Mouse (Mus musculus) kidney, embryonic 14.5 days (tissue): Measurements from ENCODE around the gene Atp6v1b1. TPM values are rescaled to one million over a fixed set of nuclear protein-coding genes. Genes with fewer than 3 reads are reported as not detected.

Source experiments
- ATAC-seq: fragments of 200-750 bp; cut with Nextera tagmentation; 2 replicates; pipeline ENCODE4 v1.8.0; 2017; ENCODE audit warnings: moderate number of reproducible peaks, mild to moderate bottlenecking, moderate TSS enrichment, moderate library complexity; ENCODE audit not compliant: low FRiP score, low TSS enrichment
- H3K27ac ChIP-seq: fragments of 300-500 bp; sonication (generic); 2 replicates; pipeline ENCODE4 v1.5.1; 2014; ENCODE audit warnings: low read depth, mild to moderate bottlenecking, low read length, moderate library complexity, mixed read lengths
- H3K27me3 ChIP-seq: fragments of 300-500 bp; sonication (generic); 2 replicates; pipeline ENCODE4 v1.6.1; 2014; ENCODE audit warnings: mild to moderate bottlenecking, low read length; ENCODE audit not compliant: control insufficient read depth, insufficient read depth
- H3K36me3 ChIP-seq: fragments of 300-500 bp; sonication (generic); 2 replicates; pipeline ENCODE4 v1.6.1; 2014; ENCODE audit warnings: low read length, mixed read lengths; ENCODE audit not compliant: control insufficient read depth, insufficient read depth
- H3K4me1 ChIP-seq: fragments of 300-500 bp; sonication (generic); 2 replicates; pipeline ENCODE4 v1.6.1; 2014; ENCODE audit warnings: low read length, mixed read lengths; ENCODE audit not compliant: control insufficient read depth, insufficient read depth
- H3K4me2 ChIP-seq: fragments of 300-500 bp; sonication (generic); replicated peaks from 2 replicates; pipeline ENCODE4 v1.6.1; 2014; ENCODE audit warnings: low read depth, mild to moderate bottlenecking, low read length
- H3K4me3 ChIP-seq: fragments of 300-500 bp; sonication (generic); 2 replicates; pipeline ENCODE4 v1.5.1; 2014; ENCODE audit warnings: mild to moderate bottlenecking, low read length
- H3K9ac ChIP-seq: fragments of 300-500 bp; sonication (generic); 2 replicates; pipeline ENCODE4 v1.6.1; 2014; ENCODE audit warnings: low read depth, mild to moderate bottlenecking, low read length, moderate library complexity
- H3K9me3 ChIP-seq: fragments of 300-500 bp; sonication (generic); 2 replicates; pipeline ENCODE4 v1.6.1; 2016; ENCODE audit warnings: low read length; ENCODE audit not compliant: control insufficient read depth
- WGBS: fragments of 180-500 bp; shearing (Covaris S2); extraction: QIAGEN DNeasy Blood & Tissue Kit; methylation state at CpG from one replicate; pipeline ENCODE4 v1.1.7; 2014; 5-methylcytosine and 5-hydroxymethylcytosine counted together
- polyA plus RNA-seq: library from polyadenylated mRNA; unstranded; fragments of >200 nt; fragmentation: Nextera tagmentation; extraction: Ambion mirVana; gene quantifications from 2 replicates; pipeline ENCODE4 v1.2.1, GENCODE M21; 2014

Atp6v1b1 gene
- polyA plus RNA-seq, 1 experiment from 2014 or later: 3.6 TPM

DNA sequence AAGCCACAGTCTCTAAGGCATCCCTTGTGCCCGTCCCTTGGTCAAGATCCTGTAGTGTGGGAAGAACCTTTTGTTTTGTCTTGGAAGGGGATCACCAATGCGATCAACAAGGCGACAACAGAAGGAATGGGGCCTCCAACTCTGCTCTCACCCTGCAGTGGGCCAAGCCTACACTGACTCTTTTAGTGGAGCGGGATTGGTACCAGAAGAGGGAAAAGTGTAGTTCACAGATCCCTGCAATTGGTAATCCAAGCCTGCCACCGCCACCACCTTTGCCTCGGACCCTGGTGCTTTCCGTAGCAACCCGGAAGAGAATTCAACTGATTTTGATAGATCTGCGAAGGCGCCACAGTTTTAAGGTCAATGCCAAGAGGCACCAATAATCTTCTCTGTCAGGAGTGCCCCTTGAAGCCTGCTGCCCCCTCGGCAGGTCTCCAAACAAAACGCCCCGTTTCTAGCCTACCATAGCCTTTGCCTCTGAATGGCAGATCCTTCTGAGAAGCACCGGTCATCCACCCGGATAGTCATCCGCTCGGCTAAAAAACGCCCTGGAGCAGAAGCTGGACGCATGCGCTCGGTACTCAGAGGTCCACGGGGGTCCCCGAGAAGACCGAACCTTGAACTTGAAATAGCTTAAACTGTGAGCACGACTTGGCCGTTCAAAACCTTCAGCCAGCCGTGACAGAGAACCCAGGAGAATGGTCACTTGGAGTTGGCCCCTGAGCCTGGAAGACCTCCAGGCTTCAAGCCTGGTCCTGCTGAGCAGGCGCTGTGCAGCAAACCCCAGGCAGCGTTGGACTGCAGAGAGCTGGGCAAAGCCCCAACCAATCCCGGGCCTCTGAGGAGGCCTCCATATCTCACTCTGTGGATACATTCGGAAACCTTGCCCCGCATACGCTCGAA, 28.3 kb upstream of the Atp6v1b1 start:
- peak overlapping the region; percentile 10; the same call in 1 of the 2 replicates for H3K4me3 ChIP-seq
- H3K4me1 ChIP-seq: peaks cover 13% of the 10 kb centered on the region; the same call in 1 of the 2 replicates
- no peak for ATAC-seq
- no peak overlapping the region for H3K9ac ChIP-seq
- H3K4me2 ChIP-seq: no peak overlapping the region
- no peak overlapping the region for H3K27ac ChIP-seq
- H3K36me3 ChIP-seq: no peaks in the 10 kb centered on the region
- 2% methylated on average over 34 of the region's 34 CpGs for WGBS
- peaks cover 98% of the 10 kb centered on the region for H3K27me3 ChIP-seq
- no peaks in the 10 kb centered on the region for H3K9me3 ChIP-seq

DNA sequence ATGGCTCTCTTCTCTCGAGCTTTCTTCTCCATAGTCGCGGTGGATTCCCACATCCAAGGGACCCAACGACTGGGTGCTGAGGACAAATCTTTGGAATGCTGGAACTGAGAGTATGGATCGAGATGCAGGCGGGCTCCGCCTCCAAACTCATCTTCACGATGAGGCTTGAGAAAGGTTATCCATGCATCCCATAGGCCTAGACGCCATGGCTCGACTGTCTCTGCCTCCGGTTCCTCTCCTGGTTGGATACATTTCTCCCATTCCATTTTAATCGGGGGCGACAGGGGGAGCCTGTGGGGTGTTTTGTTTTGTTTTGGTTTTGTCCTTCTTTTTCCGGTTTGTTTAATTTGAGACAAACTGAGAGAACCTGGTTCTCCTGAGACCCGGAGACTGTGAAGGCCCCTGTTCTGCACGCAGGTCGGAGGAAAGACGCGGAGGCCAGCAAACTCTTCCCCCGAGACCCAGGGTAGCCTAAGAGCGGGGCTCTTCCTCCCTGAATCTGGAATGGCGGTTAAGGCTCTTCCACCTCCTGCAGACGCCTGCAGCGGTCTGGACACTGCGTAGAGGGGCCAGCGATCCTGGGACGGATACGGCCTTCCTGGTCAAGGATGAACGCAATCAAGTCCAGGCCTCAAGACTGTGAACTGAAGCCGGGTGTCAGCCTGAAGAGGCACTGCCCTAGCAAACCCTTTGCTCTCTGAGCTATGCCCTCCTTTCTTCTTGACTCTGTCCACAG, 27.2 kb upstream of the Atp6v1b1 start:
- H3K27ac ChIP-seq: no peak overlapping the region
- no peaks in the 10 kb centered on the region for H3K9me3 ChIP-seq
- H3K36me3 ChIP-seq: no peaks in the 10 kb centered on the region
- ATAC-seq: no peak
- no peak overlapping the region; the same call in 1 of the 2 replicates for H3K4me3 ChIP-seq
- peaks cover 98% of the 10 kb centered on the region for H3K27me3 ChIP-seq
- H3K4me1 ChIP-seq: peaks cover 8% of the 10 kb centered on the region; the same call in 1 of the 2 replicates
- H3K4me2 ChIP-seq: no peak overlapping the region
- WGBS: 2% methylated on average over 30 of the region's 30 CpGs
- no peak overlapping the region for H3K9ac ChIP-seq

DNA sequence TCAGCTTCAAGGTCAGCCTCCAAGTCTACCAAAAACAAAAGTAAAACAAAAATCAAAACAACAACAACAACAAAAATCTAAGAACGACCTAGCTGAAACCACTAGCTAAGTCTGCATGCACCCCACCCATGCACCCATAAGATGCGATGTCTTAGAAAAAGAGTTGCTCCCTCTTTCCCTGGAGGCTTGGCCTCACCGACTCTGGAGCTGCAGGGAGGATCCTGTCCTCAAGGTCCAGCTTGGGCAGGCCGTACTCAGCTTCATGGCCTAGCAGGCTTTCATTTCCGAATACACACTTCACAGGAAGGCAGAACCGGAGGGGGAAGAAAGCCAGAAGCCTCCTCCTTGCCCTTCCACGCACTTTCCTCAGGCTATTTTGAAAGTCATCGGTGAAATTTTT, 25.8 kb upstream of the Atp6v1b1 start:
- ATAC-seq: no peak
- Histone ChIP-seq H3K36me3 (no peaks in the 10 kb centered on the region), H3K4me2 (no peak overlapping the region), H3K27me3 (peaks cover 98% of the 10 kb centered on the region), H3K9ac (no peak overlapping the region), H3K9me3 (no peaks in the 10 kb centered on the region), H3K4me3 (no peak overlapping the region), H3K4me1 (peaks cover under 1% of the 10 kb centered on the region; the same call in 1 of the 2 replicates), H3K27ac (no peak overlapping the region)
- 2% methylated on average over 8 of the region's 8 CpGs for WGBS

DNA sequence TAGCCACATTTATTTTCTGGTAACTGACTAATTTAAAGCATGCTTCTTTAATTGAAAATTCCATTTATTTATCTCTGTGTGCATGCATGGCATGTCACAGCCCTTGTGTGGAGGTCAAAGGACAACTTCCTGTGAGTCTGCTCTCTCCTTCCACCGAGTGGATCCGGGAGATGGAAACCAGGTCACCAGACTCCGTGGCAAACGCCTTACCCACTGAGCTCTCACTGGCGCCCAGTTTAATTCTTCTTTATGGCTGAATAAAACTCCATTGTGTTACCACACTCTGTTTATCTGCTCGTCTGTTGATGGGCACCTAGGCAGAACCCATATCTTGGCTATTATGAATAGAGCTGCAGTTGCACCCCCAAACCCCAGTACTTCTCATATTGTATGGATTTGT, 20.3 kb upstream of the Atp6v1b1 start:
- 13% methylated on average over 6 of the region's 6 CpGs for WGBS
- ATAC-seq: no peak
- no peak overlapping the region for H3K27ac ChIP-seq

DNA sequence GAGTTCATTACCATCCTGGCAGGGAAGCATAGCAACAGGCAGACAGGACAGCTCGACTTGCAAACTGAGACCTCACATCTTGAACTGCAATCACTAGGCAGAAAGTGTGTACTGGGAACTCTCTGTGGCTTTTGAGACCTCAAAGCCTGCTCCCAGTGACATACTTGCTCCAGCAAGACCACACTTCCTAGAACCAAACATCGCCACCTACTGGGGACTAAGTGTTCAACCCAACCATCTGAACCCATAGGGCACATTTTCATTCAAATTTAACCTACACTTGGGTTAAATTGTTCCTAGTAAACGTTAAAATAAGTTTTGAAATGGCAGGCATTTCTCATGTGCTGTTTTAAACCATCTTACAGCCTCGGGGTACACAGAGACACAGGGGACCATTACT, 15.6 kb upstream of the Atp6v1b1 start:
- Histone ChIP-seq H3K27me3 (peaks cover 34% of the 10 kb centered on the region), H3K4me1 (no peaks in the 10 kb centered on the region), H3K9me3 (no peaks in the 10 kb centered on the region), H3K27ac (no peak overlapping the region), H3K4me3 (no peak overlapping the region), H3K4me2 (no peak overlapping the region), H3K36me3 (no peaks in the 10 kb centered on the region), H3K9ac (no peak overlapping the region)
- 45% methylated on average over 4 of the region's 4 CpGs for WGBS
- no peak for ATAC-seq

More for the DNA sequence above, 20.3 kb upstream of the Atp6v1b1 start:
- H3K4me3 ChIP-seq: no peak overlapping the region
- H3K27me3 ChIP-seq: peaks cover 80% of the 10 kb centered on the region
- no peak overlapping the region for H3K4me2 ChIP-seq
- H3K36me3 ChIP-seq: no peaks in the 10 kb centered on the region
- H3K4me1 ChIP-seq: no peaks in the 10 kb centered on the region
- H3K9ac ChIP-seq: no peak overlapping the region
- H3K9me3 ChIP-seq: no peaks in the 10 kb centered on the region

DNA sequence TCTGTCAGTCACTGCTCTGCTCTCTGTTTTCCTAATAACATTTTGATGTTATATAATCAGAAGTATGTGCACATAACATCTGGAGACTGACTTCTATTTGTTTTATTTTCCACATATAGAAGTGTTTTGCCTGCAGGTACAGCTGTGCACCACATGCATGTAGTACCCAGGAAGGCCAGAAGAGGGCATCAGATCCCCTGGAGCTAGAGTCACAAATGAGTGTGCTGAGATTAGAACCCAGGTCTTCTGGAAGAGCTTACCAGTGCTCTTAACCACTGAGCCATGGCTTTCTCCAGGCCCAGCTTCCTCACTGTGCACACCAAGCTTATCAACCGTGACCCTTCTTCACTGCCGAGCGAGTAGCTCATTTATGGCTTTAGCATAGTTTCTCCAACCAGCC, 14.3 kb upstream of the Atp6v1b1 start:
- Histone ChIP-seq H3K9me3 (no peaks in the 10 kb centered on the region), H3K4me2 (no peak overlapping the region), H3K4me1 (no peaks in the 10 kb centered on the region), H3K9ac (no peak overlapping the region), H3K27me3 (peaks cover 24% of the 10 kb centered on the region), H3K4me3 (no peak overlapping the region), H3K27ac (no peak overlapping the region), H3K36me3 (no peaks in the 10 kb centered on the region)
- no peak for ATAC-seq
- 73% methylated on average over 3 of the region's 3 CpGs for WGBS

DNA sequence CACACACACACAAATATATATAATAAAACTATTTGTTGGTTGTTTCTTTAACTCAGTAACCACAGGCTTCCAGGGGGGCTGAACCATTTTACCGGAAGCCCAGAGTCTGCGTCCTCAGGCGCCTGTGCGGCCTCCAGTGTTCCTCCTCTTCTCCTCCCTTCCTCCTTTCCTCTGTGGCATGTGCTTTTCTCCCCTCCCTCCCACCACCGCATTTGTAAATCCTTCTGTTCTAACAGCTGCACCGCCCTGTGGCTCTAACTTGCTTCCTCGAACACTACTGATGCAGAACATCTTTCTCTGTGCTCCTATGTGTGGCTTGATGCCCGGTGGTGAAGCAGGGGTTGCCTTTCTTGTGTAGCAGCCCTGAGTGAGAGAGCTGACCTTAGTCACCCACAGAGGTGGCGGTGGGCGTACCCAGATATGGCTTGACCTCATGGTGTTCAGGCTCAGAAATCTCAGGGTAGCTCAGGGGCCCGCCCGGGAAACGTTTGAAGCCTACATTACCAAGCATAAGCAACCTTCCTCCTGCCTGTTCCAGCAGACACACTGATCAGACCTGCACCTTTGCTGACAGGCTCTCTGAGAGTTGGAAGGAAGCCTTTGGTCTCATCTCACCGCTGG, 13.3 kb upstream of the Atp6v1b1 start:
- Histone ChIP-seq H3K36me3 (no peaks in the 10 kb centered on the region), H3K9ac (no peak overlapping the region), H3K27me3 (peaks cover 14% of the 10 kb centered on the region), H3K4me3 (no peak overlapping the region), H3K4me1 (no peaks in the 10 kb centered on the region), H3K4me2 (no peak overlapping the region), H3K27ac (no peak overlapping the region), H3K9me3 (no peaks in the 10 kb centered on the region)
- WGBS: 53% methylated on average over 14 of the region's 14 CpGs
- ATAC-seq: no peak

DNA sequence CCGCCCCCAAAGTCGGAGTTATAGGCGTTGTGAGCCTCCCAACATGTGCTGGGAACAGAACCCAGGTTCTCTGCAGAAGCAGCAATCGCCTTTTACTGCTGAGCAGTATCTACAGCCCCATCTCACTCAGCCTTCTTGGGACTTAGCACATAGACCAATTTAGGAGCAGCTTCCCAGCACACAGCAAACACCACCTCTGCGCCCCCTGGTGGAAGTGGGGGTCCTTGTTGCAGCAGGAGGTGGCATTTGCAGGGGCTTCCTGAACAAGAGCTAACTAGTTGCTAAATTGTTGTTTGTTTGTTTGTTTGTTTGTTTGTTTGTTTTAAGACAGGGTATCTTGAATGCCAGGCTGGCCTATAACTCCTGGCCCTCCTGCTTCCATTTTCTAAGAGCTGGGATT, 11.7 kb upstream of the Atp6v1b1 start:
- Histone ChIP-seq H3K36me3 (no peaks in the 10 kb centered on the region), H3K9ac (no peak overlapping the region), H3K9me3 (no peaks in the 10 kb centered on the region), H3K27me3 (peaks cover 5% of the 10 kb centered on the region; the same call in 1 of the 2 replicates), H3K27ac (no peak overlapping the region), H3K4me3 (no peak overlapping the region), H3K4me1 (no peaks in the 10 kb centered on the region), H3K4me2 (no peak overlapping the region)
- no peak for ATAC-seq
- 24% methylated on average over 5 of the region's 5 CpGs for WGBS
